Mouse (Mus musculus) CH12.LX (cell line): Measurements from ENCODE around the gene BC030867. TPM values are rescaled to one million over a fixed set of nuclear protein-coding genes. Genes with fewer than 3 reads are reported as not detected.
A peak's percentile ranks its signal among the peaks of the same experiment; 100 is the strongest.

ENCODE experiments used
- DNase-seq: peaks from one replicate; pipeline ENCODE4 v3.0.0-alpha.2; 2013; ENCODE audit errors: extremely low read depth
- H3K27ac ChIP-seq: 2 replicates; pipeline ENCODE4 v1.5.1; 2012; ENCODE audit warnings: low read depth, mild to moderate bottlenecking, control low read depth, moderate library complexity; ENCODE audit not compliant: insufficient read depth
- H3K27me3 ChIP-seq: replicated peaks from 2 replicates; pipeline ENCODE3; 2012; ENCODE audit warnings: inconsistent platforms
- H3K36me3 ChIP-seq, 2 experiments: replicated peaks in 1 of 2; 2 replicates each; pipeline versions ENCODE3 to v1.6.1; 2012; ENCODE audit warnings: inconsistent platforms in 1 of 2, low read length in 1 of 2, mild to moderate bottlenecking in 1 of 2, mixed read lengths in 1 of 2, moderate library complexity in 1 of 2; ENCODE audit not compliant: control insufficient read depth in 1 of 2, insufficient read depth in 1 of 2
- H3K4me1 ChIP-seq, 2 experiments: 2 replicates each; pipeline ENCODE4 v1.6.1; 2012; ENCODE audit warnings: inconsistent platforms in 1 of 2, moderate library complexity in 1 of 2; ENCODE audit not compliant: insufficient read depth in 2 of 2, control insufficient read depth in 1 of 2
- H3K4me2 ChIP-seq: 2 replicates; pipeline ENCODE4 v1.6.1; 2012; ENCODE audit warnings: low read depth, mild to moderate bottlenecking, control low read depth; ENCODE audit not compliant: poor library complexity, insufficient read depth, severe bottlenecking
- H3K4me3 ChIP-seq, 3 experiments: fragments of 150-350 bp in 1 of 3; sonication (generic) in 1 of 3; replicated peaks in 1 of 3; 2 replicates each; pipeline versions ENCODE3 to v1.5.1; 2011 to 2012; ENCODE audit warnings: low read depth in 2 of 3, low read length in 2 of 3, mild to moderate bottlenecking in 2 of 3, moderate library complexity in 2 of 3, control low read depth in 1 of 3, improper control_type of control experiment in 1 of 3, inconsistent platforms in 1 of 3, mixed read lengths in 1 of 3; ENCODE audit not compliant: poor library complexity in 1 of 3
- H3K79me2 ChIP-seq: replicated peaks from 2 replicates; pipeline ENCODE4 v1.6.1; 2012; ENCODE audit warnings: mild to moderate bottlenecking, moderate library complexity; ENCODE audit not compliant: control insufficient read depth, poor library complexity, insufficient read depth, severe bottlenecking; ENCODE audit errors: extremely low read depth
- H3K9ac ChIP-seq: 2 replicates; pipeline ENCODE4 v1.6.1; 2012; ENCODE audit warnings: low read depth, mild to moderate bottlenecking, control low read depth, moderate library complexity; ENCODE audit not compliant: insufficient read depth
- H3K9me3 ChIP-seq: replicated peaks from 2 replicates; pipeline ENCODE3; 2012; ENCODE audit warnings: low read length, inconsistent platforms, mixed read lengths
- BHLHE40 ChIP-seq: IDR thresholded peaks from 2 replicates; pipeline ENCODE4 v1.6.1; 2011; ENCODE audit warnings: mild to moderate bottlenecking, low read depth, low read length, improper control_type of control experiment
- CHD1 ChIP-seq: IDR thresholded peaks from 2 replicates; pipeline ENCODE4 v1.6.1; 2012; ENCODE audit warnings: low read depth, low read length, improper control_type of control experiment, inconsistent platforms
- E2F4 ChIP-seq: IDR thresholded peaks from 2 replicates; pipeline ENCODE4 v1.6.1; 2011; ENCODE audit warnings: low read depth, low read length, improper control_type of control experiment; ENCODE audit not compliant: insufficient replicate concordance
- ELF1 ChIP-seq: IDR thresholded peaks from 2 replicates; pipeline ENCODE4 v1.6.1; 2014; ENCODE audit warnings: low read depth, mild to moderate bottlenecking, inconsistent platforms, low read length, improper control_type of control experiment
- EP300 ChIP-seq: IDR thresholded peaks from 2 replicates; pipeline ENCODE4 v1.6.1; 2011; ENCODE audit warnings: low read length, improper control_type of control experiment
- ETS1 ChIP-seq: conservative IDR thresholded peaks from 2 replicates; pipeline ENCODE4 v1.6.1; 2012; ENCODE audit warnings: low read depth, mild to moderate bottlenecking, inconsistent platforms, low read length, improper control_type of control experiment, moderate library complexity
- GABPA ChIP-seq: IDR thresholded peaks from 2 replicates; pipeline ENCODE4 v1.6.1; 2012; ENCODE audit warnings: low read depth, low read length, improper control_type of control experiment, inconsistent platforms; ENCODE audit not compliant: insufficient replicate concordance
- HCFC1 ChIP-seq: IDR thresholded peaks from 2 replicates; pipeline ENCODE4 v1.6.1; 2012; ENCODE audit warnings: low read depth, mild to moderate bottlenecking, inconsistent platforms, low read length, improper control_type of control experiment
- KAT2A ChIP-seq: IDR thresholded peaks from 2 replicates; pipeline ENCODE4 v1.6.1; 2012; ENCODE audit warnings: low read length, improper control_type of control experiment, inconsistent platforms; ENCODE audit not compliant: insufficient replicate concordance
- MAZ ChIP-seq: IDR thresholded peaks from 2 replicates; pipeline ENCODE4 v1.6.1; 2012; ENCODE audit warnings: low read depth, mild to moderate bottlenecking, inconsistent platforms, low read length, improper control_type of control experiment, moderate library complexity
- MYC ChIP-seq: IDR thresholded peaks from 2 replicates; pipeline ENCODE4 v1.6.1; 2011; ENCODE audit warnings: low read depth, mild to moderate bottlenecking, improper control_type of control experiment, low read length
- NELFE ChIP-seq: IDR thresholded peaks from 2 replicates; pipeline ENCODE4 v1.6.1; 2011; ENCODE audit warnings: low read depth, low read length, improper control_type of control experiment
- NRF1 ChIP-seq: IDR thresholded peaks from 2 replicates; pipeline ENCODE4 v1.6.1; 2014; ENCODE audit warnings: low read depth, mild to moderate bottlenecking, inconsistent platforms, low read length, improper control_type of control experiment, moderate library complexity
- POLR2A ChIP-seq: IDR thresholded peaks from 2 replicates; pipeline ENCODE4 v1.6.1; 2011; ENCODE audit warnings: low read depth, mild to moderate bottlenecking, improper control_type of control experiment, low read length
- POLR2AphosphoS2 ChIP-seq: IDR thresholded peaks from 2 replicates; pipeline ENCODE4 v1.6.1; 2011; ENCODE audit warnings: low read depth, low read length, improper control_type of control experiment
- RCOR1 ChIP-seq: conservative IDR thresholded peaks from 2 replicates; pipeline ENCODE4 v1.6.1; 2012; ENCODE audit warnings: low read depth, mild to moderate bottlenecking, inconsistent platforms, low read length, improper control_type of control experiment
- SIN3A ChIP-seq: IDR thresholded peaks from 2 replicates; pipeline ENCODE4 v1.6.1; 2012; ENCODE audit warnings: low read length, improper control_type of control experiment, inconsistent platforms
- TBP ChIP-seq: conservative IDR thresholded peaks from 2 replicates; pipeline ENCODE4 v1.6.1; 2011; ENCODE audit warnings: low read depth, low read length, improper control_type of control experiment
- UBTF ChIP-seq: IDR thresholded peaks from 2 replicates; pipeline ENCODE4 v1.6.1; 2012; ENCODE audit warnings: low read depth, mild to moderate bottlenecking, inconsistent platforms, low read length, improper control_type of control experiment, moderate library complexity
- USF1 ChIP-seq: IDR thresholded peaks from 2 replicates; pipeline ENCODE4 v1.6.1; 2014; ENCODE audit warnings: low read depth, mild to moderate bottlenecking, inconsistent platforms, low read length, improper control_type of control experiment
- USF2 ChIP-seq: conservative IDR thresholded peaks from 2 replicates; pipeline ENCODE4 v1.6.1; 2011; ENCODE audit warnings: low read depth, low read length, improper control_type of control experiment
- ZMIZ1 ChIP-seq: IDR thresholded peaks from 2 replicates; pipeline ENCODE4 v1.6.1; 2012; ENCODE audit warnings: low read depth, mild to moderate bottlenecking, inconsistent platforms, low read length, improper control_type of control experiment
- ZNF384 ChIP-seq: IDR thresholded peaks from 2 replicates; pipeline ENCODE4 v1.6.1; 2012; ENCODE audit warnings: low read depth, low read length, improper control_type of control experiment, inconsistent platforms
- dilution Hi-C: fragments of 300-500 bp; cut with MboI; formaldehyde crosslinking; loops from 2 replicates; pipeline ENCODE4 v1.14.3; 2020; ENCODE audit warnings: low sequenced_read_pairs; ENCODE audit not compliant: extremely low pct_unique_long_range_greater_than_20kb, extremely low pct_ligation_motif_present
- in situ Hi-C: fragments of 300-500 bp; cut with MboI; formaldehyde crosslinking; loops from 3 replicates; pipeline ENCODE4 v1.14.3; 2019; ENCODE audit warnings: low sequenced_read_pairs, low pct_ligation_motif_present, low pct_unique_long_range_greater_than_20kb, mixed read lengths
- polyA plus RNA-seq: library from polyadenylated mRNA; unstranded; fragments of >175 nt; gene quantifications from 2 replicates; pipeline ENCODE4 v1.2.1, GENCODE M21; 2012; ENCODE audit warnings: low read depth; ENCODE audit not compliant: insufficient read length
- total RNA-seq, 2 experiments: library from RNA; depleted of rRNA; stranded (reverse); fragments of 300-350 nt in 1 of 2; fragments of >200 nt in 1 of 2; gene quantifications; 2 replicates each; pipeline ENCODE4 v1.2.3; 2012 to 2014

BC030867 gene
- total and polyA plus RNA-seq, 3 experiments, result 11.4 to 34.0 (median 26.2) TPM

DNA sequence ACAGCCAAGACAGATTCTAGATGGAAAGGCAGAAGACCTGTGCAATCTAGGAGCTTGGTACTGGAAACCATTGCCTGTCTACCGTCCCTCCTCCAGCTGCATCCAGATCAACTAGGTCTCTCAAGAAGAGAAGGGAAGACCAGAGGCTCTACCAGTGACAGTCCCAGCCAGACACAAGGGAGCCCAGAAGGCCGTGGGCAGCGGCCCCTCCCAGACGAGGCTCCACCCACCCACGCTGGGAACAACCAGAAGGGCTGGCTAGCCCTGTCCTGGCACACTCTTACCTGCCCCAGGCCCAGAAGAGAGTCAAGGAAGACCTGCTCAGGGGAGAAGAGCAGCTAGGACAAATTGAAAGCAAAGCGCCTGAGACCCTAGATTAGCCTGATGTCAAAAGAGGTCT is 28.2 kb upstream of the BC030867 start:
- Histone ChIP-seq H3K79me2 (no peaks in the 10 kb centered on the region), H3K27me3 (no peaks in the 10 kb centered on the region), H3K36me3 (peaks cover 0 to 8% of the 10 kb centered on the region in 2 experiments), H3K4me1 (peaks cover 45 to 81% of the 10 kb centered on the region in 2 experiments), H3K4me2 (peak overlapping the region; percentile 12; the same call in 1 of the 2 replicates), H3K9me3 (no peaks in the 10 kb centered on the region), H3K9ac (no peak overlapping the region), H3K27ac (no peak overlapping the region), H3K4me3 (no peak overlapping the region)
- DNase-seq, result no peak
- TF ChIP-seq RCOR1 (no peak), USF2 (no peak), POLR2AphosphoS2 (no peak), SIN3A (no peak), CHD1 (no peak), HCFC1 (no peak), USF1 (no peak), ZMIZ1 (no peak), UBTF (no peak), EP300 (no peak), NRF1 (no peak), POLR2A (no peak), E2F4 (no peak)
- in situ Hi-C loops, result loop anchor here (5.0 kb wide), 1 partner anchor 63 kb away; the partner anchor contains the start of gene Tmem101
- dilution Hi-C loops, result no loop called here

DNA sequence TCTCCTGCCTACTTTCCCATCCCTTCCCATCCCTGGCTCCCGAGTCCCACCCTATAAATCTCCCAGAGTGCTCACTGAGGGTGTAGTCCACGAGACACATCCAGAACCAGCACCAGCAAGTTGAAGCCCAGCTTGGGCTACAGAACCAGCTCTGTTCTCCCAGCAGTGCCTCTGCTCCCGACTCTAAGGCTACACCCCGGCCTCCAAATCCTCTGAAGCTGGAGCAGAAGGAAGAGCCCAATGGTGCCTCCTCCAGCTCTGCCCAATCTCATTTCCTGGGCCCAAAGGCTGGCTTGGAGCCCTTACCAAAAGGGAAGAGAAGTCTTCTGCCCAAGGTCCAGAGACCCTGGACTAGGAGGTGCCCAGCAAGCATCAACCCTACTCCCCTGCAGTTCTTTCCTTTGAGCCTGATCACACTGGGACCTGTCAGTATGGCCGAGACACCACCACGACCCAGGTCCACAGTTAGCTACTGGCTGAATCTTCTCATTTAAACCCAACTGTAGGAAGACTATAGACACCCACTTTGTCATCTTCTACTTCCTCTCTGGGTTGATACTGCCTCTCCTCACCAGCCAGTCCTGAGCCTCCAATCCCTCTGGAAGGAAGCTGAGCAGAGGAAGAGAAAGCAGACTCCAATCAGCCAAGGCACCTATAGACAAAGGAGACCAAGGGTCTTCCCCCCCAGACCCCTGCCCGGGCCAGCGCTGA is 27.3 kb upstream of the BC030867 start:
- Histone ChIP-seq H3K4me1 (peaks cover 36 to 72% of the 10 kb centered on the region in 2 experiments), H3K9me3 (no peaks in the 10 kb centered on the region), H3K4me3 (no peak overlapping the region), H3K36me3 (peaks cover 0 to 8% of the 10 kb centered on the region in 2 experiments), H3K27ac (no peak overlapping the region), H3K79me2 (no peaks in the 10 kb centered on the region), H3K4me2 (no peak overlapping the region), H3K9ac (no peak overlapping the region), H3K27me3 (no peaks in the 10 kb centered on the region)
- TF ChIP-seq KAT2A, result no peak
- TF ChIP-seq GABPA, result no peak
- TF ChIP-seq UBTF, result no peak
- no peak for TF ChIP-seq SIN3A
- no peak for TF ChIP-seq ZMIZ1
- TF ChIP-seq ETS1, result no peak
- no peak for TF ChIP-seq MYC
- no peak for TF ChIP-seq ELF1
- TF ChIP-seq TBP, result no peak
- no peak for TF ChIP-seq NELFE
- no peak for TF ChIP-seq USF2
- no peak for TF ChIP-seq ZNF384
- no peak for TF ChIP-seq E2F4
- no peak for TF ChIP-seq NRF1
- TF ChIP-seq USF1, result no peak
- no peak for TF ChIP-seq BHLHE40
- TF ChIP-seq MAZ, result no peak
- TF ChIP-seq EP300, result no peak
- no peak for TF ChIP-seq RCOR1
- dilution Hi-C loops, result no loop called here
- DNase-seq, result no peak
- in situ Hi-C loops, result loop anchor here (5.0 kb wide), 1 partner anchor 64 kb away; the partner anchor contains the start of gene Tmem101
